Comparison of ENCODE assay signal across 18 mouse cellular contexts in the genomic region with DNA sequence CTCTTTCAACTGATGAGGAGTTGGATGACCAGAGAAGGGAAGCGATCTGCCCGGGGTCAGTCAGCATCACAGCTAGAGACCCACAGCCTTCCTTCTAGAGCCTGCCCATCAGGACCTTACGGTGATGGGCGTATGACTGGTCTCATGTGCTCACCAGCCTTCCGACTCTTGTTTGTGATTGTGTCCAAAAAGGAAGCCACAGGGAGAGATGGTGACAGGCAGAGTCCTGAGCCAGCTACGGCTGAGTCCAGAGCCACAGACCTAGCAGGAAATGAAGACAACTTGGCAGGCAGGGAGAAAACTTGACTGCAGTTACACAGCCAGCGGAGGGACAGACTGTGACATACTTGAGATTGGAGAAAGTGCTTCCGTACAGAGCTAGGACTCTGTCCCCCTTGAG.
DNase-seq lines count a peak whose midpoint lies in the region; ATAC-seq and TF ChIP-seq lines count a peak whose summit lies in the region.
"Had no signal": no experiment of that assay in that cellular context is flagged by ENCODE, and none has a peak within 500 bp of the region (broad histone marks: within the 10 kb centered on the region; RNA-seq: fewer than 3 reads in every experiment).

No protein-coding gene starts in this region.

- H3K4me2 ChIP-seq in kidney, embryonic 15.5 days = no peak overlapping the region
- no peak overlapping the region for H3K4me2 ChIP-seq in lung, embryonic 14.5 days
- no peak overlapping the region for H3K4me2 ChIP-seq in midbrain, embryonic 14.5 days (ENCODE audit: low read length)
- H3K4me2 ChIP-seq: embryonic facial prominence, embryonic 15.5 days; forebrain, embryonic 15.5 days; midbrain, embryonic 11.5 days; neural tube, embryonic 15.5 days had no signal

- no peaks in the 10 kb centered on the region for H3K9me3 ChIP-seq in kidney, embryonic 15.5 days (replicated peaks)
- H3K9me3 ChIP-seq in lung, embryonic 14.5 days (ENCODE audit: low read depth, low read length) = no peaks in the 10 kb centered on the region
- no peaks in the 10 kb centered on the region for H3K9me3 ChIP-seq in midbrain, embryonic 14.5 days (ENCODE audit: control insufficient read depth, low read length)
- H3K9me3 ChIP-seq: embryonic facial prominence, embryonic 15.5 days; forebrain, embryonic 15.5 days; neural tube, embryonic 15.5 days had no signal

- ATAC-seq in kidney, embryonic 15.5 days (replicated peaks; ENCODE audit: low FRiP score) = no peak
- ATAC-seq in lung, embryonic 14.5 days (ENCODE audit: insufficient read depth) = no peak
- ATAC-seq in midbrain, embryonic 14.5 days (ENCODE audit: low FRiP score, low TSS enrichment) = no peak
- ATAC-seq: forebrain, embryonic 15.5 days; hindbrain, postnatal 0 days; intestine, embryonic 16.5 days had no signal

- no peak overlapping the region for H3K9ac ChIP-seq in kidney, embryonic 15.5 days
- H3K9ac ChIP-seq in lung, embryonic 14.5 days = no peak overlapping the region
- no peak overlapping the region for H3K9ac ChIP-seq in midbrain, embryonic 14.5 days (replicated peaks; ENCODE audit: low read length)
- H3K9ac ChIP-seq: embryonic facial prominence, embryonic 15.5 days; forebrain, embryonic 15.5 days; neural tube, embryonic 15.5 days had no signal

- TF ChIP-seq CTCF in lung, embryonic 14.5 days (IDR thresholded peaks at IDR 0.05; ENCODE audit: low read depth) = no peak

- no peaks in the 10 kb centered on the region for H3K36me3 ChIP-seq in kidney, embryonic 15.5 days
- no peaks in the 10 kb centered on the region for H3K36me3 ChIP-seq in lung, embryonic 14.5 days (ENCODE audit: insufficient read depth)
- no peaks in the 10 kb centered on the region for H3K36me3 ChIP-seq in midbrain, embryonic 14.5 days (ENCODE audit: control insufficient read depth, insufficient read depth, low read length)
- H3K36me3 ChIP-seq: embryonic facial prominence, embryonic 15.5 days; forebrain, embryonic 15.5 days; neural tube, embryonic 15.5 days had no signal

- peak; percentile 20 for DNase-seq in adrenal gland, adult 2 months
- DNase-seq in adrenal gland, postnatal 25 days = no peak
- DNase-seq in kidney, adult 11 months = peak; percentile 43
- DNase-seq in lung, embryonic 14.5 days = peak; percentile 27
- DNase-seq in lung, postnatal 25 days (ENCODE audit: low spot score) = no peak
- DNase-seq in kidney, postnatal 10 days = peak; percentile 30
- DNase-seq in midbrain, embryonic 14.5 days = no peak
- DNase-seq: cerebellum, adult 11 months; cerebellum, adult 9-11 months; right cerebral cortex, adult 18-20 months had no signal

- H3K27me3 ChIP-seq in kidney, embryonic 15.5 days = no peaks in the 10 kb centered on the region
- no peaks in the 10 kb centered on the region for H3K27me3 ChIP-seq in lung, embryonic 14.5 days (ENCODE audit: insufficient read depth, low read length)
- H3K27me3 ChIP-seq in midbrain, embryonic 14.5 days (ENCODE audit: control insufficient read depth, insufficient read depth, low read length) = no peaks in the 10 kb centered on the region
- H3K27me3 ChIP-seq: embryonic facial prominence, embryonic 15.5 days; forebrain, embryonic 15.5 days; neural tube, embryonic 15.5 days had no signal

- H3K27ac ChIP-seq in kidney, embryonic 15.5 days = no peak overlapping the region
- no peak overlapping the region for H3K27ac ChIP-seq in lung, embryonic 14.5 days (ENCODE audit: low read depth)
- no peak overlapping the region for H3K27ac ChIP-seq in midbrain, embryonic 14.5 days (replicated peaks; ENCODE audit: low read depth, low read length)
- H3K27ac ChIP-seq: embryonic facial prominence, embryonic 15.5 days; forebrain, embryonic 15.5 days; hindbrain, postnatal 0 days; neural tube, embryonic 15.5 days had no signal

- peaks cover 32% of the 10 kb centered on the region for H3K4me1 ChIP-seq in kidney, embryonic 15.5 days
- H3K4me1 ChIP-seq in lung, embryonic 14.5 days (ENCODE audit: insufficient read depth) = 0 out of 2 replicates have a peak, but pooled peaks cover 3% of the 10 kb centered on the region
- H3K4me1 ChIP-seq in midbrain, embryonic 14.5 days (ENCODE audit: control insufficient read depth, insufficient read depth, low read length) = no peaks in the 10 kb centered on the region
- H3K4me1 ChIP-seq: forebrain, embryonic 15.5 days had no signal

- 83% methylated on average over 8 of the region's 8 CpGs for WGBS in kidney, embryonic 15.5 days
- WGBS in lung, embryonic 14.5 days = 76% methylated on average over 8 of the region's 8 CpGs
- WGBS in midbrain, embryonic 14.5 days = 93% methylated on average over 8 of the region's 8 CpGs

- no peak overlapping the region for H3K4me3 ChIP-seq in kidney, embryonic 15.5 days (replicated peaks)
- H3K4me3 ChIP-seq in lung, embryonic 14.5 days (ENCODE audit: low read depth, low read length) = no peak overlapping the region
- H3K4me3 ChIP-seq in midbrain, embryonic 14.5 days (replicated peaks; ENCODE audit: low read depth, low read length) = no peak overlapping the region
- H3K4me3 ChIP-seq: embryonic facial prominence, embryonic 15.5 days; forebrain, embryonic 15.5 days; left cerebral cortex, adult 2 months; neural tube, embryonic 15.5 days had no signal

Comparison
In these comparisons a context has a peak if more than half of its experiments do, and no peak if none do; other contexts are left out.
1. DNase-seq: peak in adrenal gland, adult 2 months (single experiment), kidney, adult 11 months (single experiment), lung, embryonic 14.5 days (single experiment) and kidney, postnatal 10 days (single experiment); none in adrenal gland, postnatal 25 days (single experiment), lung, postnatal 25 days (single experiment) and midbrain, embryonic 14.5 days (single experiment).